Mouse (Mus musculus) heart, postnatal 4 days (tissue): ENCODE results near the gene Atxn1. TPM values are rescaled to one million over a fixed set of nuclear protein-coding genes. Genes with fewer than 3 reads are reported as not detected.

Experiments
- DNase-seq: peaks from one replicate; pipeline ENCODE4 v3.0.0; 2021
- total RNA-seq, 2 experiments: library from RNA; stranded (reverse); gene quantifications; 2 replicates each; pipeline ENCODE4 v1.2.3; 2021

The Atxn1 gene
- total RNA-seq, 2 experiments from 2014 or later: 44.4 to 45.6 TPM

GRCm38 (mm10) chr13:45715583-45716180 lies 249.1 kb downstream of the Atxn1 start:
- no peak for DNase-seq

- no peak for DNase-seq
Measured at GRCm38 (mm10) chr13:45710041-45710440, 254.8 kb downstream of the Atxn1 start.

GRCm38 (mm10) chr13:45709402-45709801 lies 255.4 kb downstream of the Atxn1 start:
- DNase-seq: no peak

GRCm38 (mm10) chr13:45701296-45701790 lies 263.5 kb downstream of the Atxn1 start:
- no peak for DNase-seq

- DNase-seq: no peak
Measured at GRCm38 (mm10) chr13:45698982-45699381, 265.8 kb downstream of the Atxn1 start.

- DNase-seq: no peak
Measured at GRCm38 (mm10) chr13:45696009-45696408, 268.8 kb downstream of the Atxn1 start.

GRCm38 (mm10) chr13:45694921-45695437 lies 269.8 kb downstream of the Atxn1 start:
- no peak for DNase-seq

GRCm38 (mm10) chr13:45693953-45694352 lies 270.9 kb downstream of the Atxn1 start:
- no peak for DNase-seq

- DNase-seq: peak; percentile 32
Measured at GRCm38 (mm10) chr13:45693534-45693933, 271.3 kb downstream of the Atxn1 start.

- DNase-seq: no peak
Measured at GRCm38 (mm10) chr13:45693126-45693525, 271.7 kb downstream of the Atxn1 start.

- peak; percentile 28 for DNase-seq
Measured at GRCm38 (mm10) chr13:45692440-45692839, 272.4 kb downstream of the Atxn1 start.

- peak; percentile 35 for DNase-seq
Measured at GRCm38 (mm10) chr13:45690426-45690825, 274.4 kb downstream of the Atxn1 start.

GRCm38 (mm10) chr13:45688864-45689263 lies 275.9 kb downstream of the Atxn1 start:
- no peak for DNase-seq

GRCm38 (mm10) chr13:45687581-45687980 lies 277.2 kb downstream of the Atxn1 start:
- DNase-seq: no peak

- DNase-seq: no peak
Measured at GRCm38 (mm10) chr13:45686309-45686582, 278.6 kb downstream of the Atxn1 start.

GRCm38 (mm10) chr13:45685575-45686308 lies 279.1 kb downstream of the Atxn1 start:
- DNase-seq: no peak

- no peak for DNase-seq
Measured at GRCm38 (mm10) chr13:45684891-45685311, 279.9 kb downstream of the Atxn1 start.

GRCm38 (mm10) chr13:45683991-45684390 lies 280.8 kb downstream of the Atxn1 start:
- DNase-seq: no peak

- DNase-seq: peak; percentile 26
Measured at GRCm38 (mm10) chr13:45681196-45681595, 283.6 kb downstream of the Atxn1 start.

GRCm38 (mm10) chr13:45680651-45681050 lies 284.2 kb downstream of the Atxn1 start:
- DNase-seq: peak; percentile 37

GRCm38 (mm10) chr13:45679096-45679495 lies 285.7 kb downstream of the Atxn1 start:
- no peak for DNase-seq

- no peak for DNase-seq
Measured at GRCm38 (mm10) chr13:45672628-45673027, 292.2 kb downstream of the Atxn1 start.

GRCm38 (mm10) chr13:45669969-45670368 lies 294.8 kb downstream of the Atxn1 start:
- no peak for DNase-seq

GRCm38 (mm10) chr13:45662852-45663251 lies 302.0 kb downstream of the Atxn1 start:
- no peak for DNase-seq
